Mouse (Mus musculus): ENCODE measurements around the gene Pot1b.
A peak's percentile ranks its signal among the peaks of the same experiment; 100 is the strongest.

Pot1b gene

GRCm38 (mm10) chr17:55711984-55712811 lies at the start of gene Pot1b:
Pot1b (minus strand) TSS chr17:55712628.
- peak; percentile 91 to 95 for DNase-seq (ENCODE audit: low spot score in 2 of 2)

- no peak for DNase-seq (ENCODE audit: low spot score in 2 of 2)
Measured at GRCm38 (mm10) chr17:55751170-55751569, 38.7 kb upstream of the Pot1b start.

- DNase-seq (ENCODE audit: low spot score in 2 of 2) = no peak
Measured at GRCm38 (mm10) chr17:55749786-55750185, 37.4 kb upstream of the Pot1b start, which contains the start of gene Adgre4. Adgre4 (plus strand) TSS chr17:55749984.

GRCm38 (mm10) chr17:55736675-55737074 lies 24.2 kb upstream of the Pot1b start:
- DNase-seq (ENCODE audit: low spot score in 2 of 2) = no peak

DNA sequence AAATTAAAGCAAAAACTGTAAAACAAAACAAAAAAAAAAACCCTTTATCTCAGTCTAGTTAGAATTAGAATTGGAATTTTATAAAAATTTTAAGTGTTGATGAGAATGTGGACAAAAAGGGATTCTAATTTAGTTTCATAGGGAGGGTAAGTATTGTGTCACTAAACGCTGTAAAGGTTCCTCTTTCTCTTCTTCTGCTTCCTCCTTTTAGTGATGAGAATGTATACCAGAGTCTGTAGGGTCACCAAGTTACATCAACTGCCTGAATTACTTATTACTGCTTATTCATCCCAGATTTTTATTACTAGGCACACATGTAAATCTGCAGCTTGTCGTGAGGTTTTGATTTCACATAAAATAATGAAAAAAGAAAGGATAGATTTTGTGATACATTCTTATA lies 13.8 kb upstream of the Pot1b start:
- no peak for DNase-seq (ENCODE audit: low spot score in 2 of 2)

DNA sequence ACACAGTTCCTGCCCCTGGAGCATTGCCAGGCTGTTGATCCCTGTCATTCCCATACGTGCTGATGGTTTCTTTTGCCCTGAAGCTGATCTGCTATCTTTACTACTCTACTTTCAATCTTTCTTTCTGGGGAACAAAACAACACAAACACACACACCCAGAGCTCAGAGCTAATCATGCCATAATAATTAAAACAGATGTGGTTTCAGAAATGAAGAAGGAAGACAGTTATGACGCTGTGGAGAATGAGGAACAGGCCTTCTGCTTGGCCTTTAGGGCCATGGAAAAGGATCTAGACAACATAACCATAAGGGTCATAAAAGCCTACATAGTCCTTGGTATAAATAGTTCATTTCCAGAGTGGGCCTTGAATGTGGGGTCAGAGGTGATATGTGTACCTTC lies 9.8 kb upstream of the Pot1b start:
- DNase-seq (ENCODE audit: low spot score in 2 of 2) = no peak

- no peak for DNase-seq (ENCODE audit: low spot score in 2 of 2)
Measured at GRCm38 (mm10) chr17:55721270-55721669, 8.8 kb upstream of the Pot1b start.

GRCm38 (mm10) chr17:55702865-55703264 lies 9.6 kb downstream of the Pot1b start:
- DNase-seq (ENCODE audit: low spot score in 2 of 2) = no peak

DNA sequence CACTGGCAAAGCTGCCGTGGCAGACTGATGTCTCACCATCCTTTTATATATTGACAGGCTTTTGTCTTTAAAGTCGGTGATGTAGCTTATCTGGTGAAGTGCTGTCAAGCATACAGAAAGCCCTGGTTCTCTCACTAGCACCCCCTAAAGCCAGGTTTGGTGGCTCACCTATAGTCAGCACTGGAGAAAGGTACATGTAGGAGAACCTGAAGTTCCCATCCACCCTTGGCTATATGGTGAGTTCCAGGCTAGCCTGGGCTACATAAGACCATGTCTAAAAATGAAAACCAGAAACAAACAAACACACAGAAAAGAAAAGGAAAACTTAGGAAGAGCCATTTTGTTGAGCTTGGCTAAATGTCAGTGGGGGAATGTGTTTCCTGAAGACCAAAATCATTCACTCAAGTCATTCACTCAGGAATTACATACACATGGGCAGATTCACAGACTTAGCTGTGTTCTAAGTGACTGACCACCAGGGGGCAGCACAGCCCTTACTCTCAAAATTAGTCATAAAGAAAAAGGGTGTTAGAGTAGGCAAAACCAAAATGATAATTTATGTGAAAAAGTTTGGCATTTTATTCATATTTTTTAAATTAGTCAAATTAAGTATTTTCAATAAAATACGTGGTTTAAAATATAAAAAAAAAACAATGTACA lies 10.1 kb downstream of the Pot1b start:
- DNase-seq (ENCODE audit: low spot score in 2 of 2) = peak; percentile 35 to 66

DNA sequence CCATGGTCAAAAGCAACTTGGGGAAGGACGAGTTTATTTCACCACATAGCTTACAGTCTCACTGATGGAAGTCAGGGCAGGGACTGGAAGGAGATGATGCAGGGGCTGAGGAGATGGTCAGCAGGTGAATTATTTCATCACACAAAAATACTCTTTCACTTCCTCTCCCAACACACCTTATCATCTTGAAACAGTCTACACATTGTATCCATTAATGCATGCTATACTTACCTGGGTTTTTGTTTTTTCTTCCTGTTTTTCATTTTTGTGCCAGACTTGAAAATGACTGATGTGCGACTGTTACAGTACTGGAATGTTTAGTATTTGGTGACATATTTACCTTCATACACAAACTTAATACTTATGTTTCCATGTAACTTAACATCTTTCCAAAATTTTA lies 13.0 kb downstream of the Pot1b start:
- no peak for DNase-seq (ENCODE audit: low spot score in 2 of 2)

GRCm38 (mm10) chr17:55661099-55661498 lies 51.3 kb downstream of the Pot1b start:
- DNase-seq (ENCODE audit: low spot score in 2 of 2) = no peak

GRCm38 (mm10) chr17:55625092-55625491 lies 87.3 kb downstream of the Pot1b start, which contains the start of gene Vmn2r118:
Vmn2r118 (minus strand) TSS chr17:55625192.
- no peak for DNase-seq (ENCODE audit: low spot score in 2 of 2)
